Mouse (Mus musculus) forebrain, embryonic 10.5 days (tissue): ENCODE data around the gene Trim38. TPM values are rescaled to one million over a fixed set of nuclear protein-coding genes. Genes with fewer than 3 reads are reported as not detected.
"Not testable (repeated sequence)": the region's sequence is repeated elsewhere in the genome, so short reads cannot be mapped to it uniquely, and the experiment has no call there.

ENCODE experiments used
- DNase-seq: peaks from one replicate; pipeline ENCODE4 v3.0.0-alpha.2; 2017; ENCODE audit warnings: low spot score; ENCODE audit errors: extremely low spot score
- H3K27ac ChIP-seq: fragments of 300-500 bp; sonication (generic); 2 replicates; pipeline ENCODE4 v1.5.1; 2016; ENCODE audit warnings: mild to moderate bottlenecking
- H3K27me3 ChIP-seq: fragments of 300-500 bp; sonication (generic); 2 replicates; pipeline ENCODE4 v1.6.1; 2016; ENCODE audit warnings: mild to moderate bottlenecking; ENCODE audit not compliant: poor library complexity, severe bottlenecking
- H3K36me3 ChIP-seq: fragments of 300-500 bp; sonication (generic); replicated peaks from 2 replicates; pipeline ENCODE4 v1.6.1; 2016; ENCODE audit warnings: mild to moderate bottlenecking, moderate library complexity
- H3K4me1 ChIP-seq: fragments of 300-500 bp; sonication (generic); 2 replicates; pipeline ENCODE4 v1.6.1; 2016
- H3K4me3 ChIP-seq: fragments of 300-500 bp; sonication (generic); 2 replicates; pipeline ENCODE4 v1.5.1; 2016; ENCODE audit warnings: mild to moderate bottlenecking, moderate library complexity
- H3K9me3 ChIP-seq: fragments of 300-500 bp; sonication (generic); 2 replicates; pipeline ENCODE4 v1.6.1; 2016; ENCODE audit warnings: mild to moderate bottlenecking, moderate library complexity
- WGBS: fragments of 180-500 bp; shearing (Covaris S2); methylation state at CpG from one replicate; pipeline ENCODE4 v1.1.7; 2016; 5-methylcytosine and 5-hydroxymethylcytosine counted together
- polyA plus RNA-seq: library from polyadenylated mRNA; unstranded; fragments of >200 nt; fragmentation: Nextera tagmentation; extraction: Ambion mirVana; gene quantifications from 2 replicates; pipeline ENCODE4 v1.2.1, GENCODE M21; 2016

Gene Trim38
- 0.10 and 0.12 TPM in 2 replicates for polyA plus RNA-seq

GRCm38 (mm10) chr13:23769613-23770012, at the start of gene Trim38:
Gene Trim38 (plus strand): TSS chr13:23769913.
- H3K4me3 ChIP-seq, H3K27me3 ChIP-seq: not testable (repeated sequence)
- 79% methylated on average over 2 of the region's 2 CpGs for WGBS

GRCm38 (mm10) chr13:23724239-23724638, 45.5 kb upstream of the Trim38 start:
- no peaks in the 10 kb centered on the region for H3K36me3 ChIP-seq
- peaks cover 4% of the 10 kb centered on the region for H3K4me1 ChIP-seq
- H3K4me3 ChIP-seq, result no peak overlapping the region
- 88% methylated on average over 4 of the region's 4 CpGs for WGBS
- no peaks in the 10 kb centered on the region for H3K27me3 ChIP-seq
- peak; percentile 10 for DNase-seq
- no peaks in the 10 kb centered on the region for H3K9me3 ChIP-seq
- no peak overlapping the region for H3K27ac ChIP-seq

More at GRCm38 (mm10) chr13:23769613-23770012, at the start of gene Trim38:
- not testable (repeated sequence) for H3K36me3 ChIP-seq, H3K9me3 ChIP-seq, DNase-seq, H3K27ac ChIP-seq
- peaks cover 21% of the 10 kb centered on the region for H3K4me1 ChIP-seq

GRCm38 (mm10) chr13:23725213-23725612, 44.5 kb upstream of the Trim38 start:
- DNase-seq, result no peak
- H3K27me3 ChIP-seq, result no peaks in the 10 kb centered on the region
- WGBS, result no CpG with 5 or more reads among the region's 1 CpGs

GRCm38 (mm10) chr13:23728472-23729191, 41.1 kb upstream of the Trim38 start:
- Histone ChIP-seq H3K27me3 (no peaks in the 10 kb centered on the region), H3K4me3 (no peak overlapping the region), H3K27ac (no peak overlapping the region), H3K9me3 (no peaks in the 10 kb centered on the region), H3K36me3 (no peaks in the 10 kb centered on the region), H3K4me1 (peaks cover 4% of the 10 kb centered on the region)
- peak; percentile 11 for DNase-seq
- WGBS, result 89% methylated on average over 18 of the region's 18 CpGs

More at GRCm38 (mm10) chr13:23725213-23725612, 44.5 kb upstream of the Trim38 start:
- Histone ChIP-seq H3K36me3 (no peaks in the 10 kb centered on the region), H3K4me3 (no peak overlapping the region), H3K27ac (peak overlapping the region; percentile 56), H3K9me3 (no peaks in the 10 kb centered on the region), H3K4me1 (peaks cover 4% of the 10 kb centered on the region)

GRCm38 (mm10) chr13:23729192-23729525, 40.6 kb upstream of the Trim38 start:
- WGBS, result 90% methylated on average over 9 of the region's 9 CpGs
- no peaks in the 10 kb centered on the region for H3K9me3 ChIP-seq

GRCm38 (mm10) chr13:23729706-23730105, 40.0 kb upstream of the Trim38 start:
- Histone ChIP-seq H3K4me3 (no peak overlapping the region), H3K27ac (no peak overlapping the region), H3K27me3 (no peaks in the 10 kb centered on the region), H3K36me3 (no peaks in the 10 kb centered on the region), H3K9me3 (no peaks in the 10 kb centered on the region), H3K4me1 (peaks cover 4% of the 10 kb centered on the region)
- 92% methylated on average over 5 of the region's 5 CpGs for WGBS
- peak; percentile 10 for DNase-seq

More at GRCm38 (mm10) chr13:23729192-23729525, 40.6 kb upstream of the Trim38 start:
- H3K27ac ChIP-seq, result no peak overlapping the region
- H3K4me3 ChIP-seq, result no peak overlapping the region
- DNase-seq, result peak; percentile 7
- H3K4me1 ChIP-seq, result peaks cover 4% of the 10 kb centered on the region
- no peaks in the 10 kb centered on the region for H3K36me3 ChIP-seq
- no peaks in the 10 kb centered on the region for H3K27me3 ChIP-seq

GRCm38 (mm10) chr13:23730479-23730878, 39.2 kb upstream of the Trim38 start:
- H3K27me3 ChIP-seq, result no peaks in the 10 kb centered on the region
- DNase-seq, result peak; percentile 10
- H3K36me3 ChIP-seq, result no peaks in the 10 kb centered on the region
- H3K4me3 ChIP-seq, result no peak overlapping the region
- no peak overlapping the region for H3K27ac ChIP-seq
- 74% methylated on average over 8 of the region's 8 CpGs for WGBS
- H3K4me1 ChIP-seq, result no peaks in the 10 kb centered on the region; the same call in 1 of the 2 replicates
- no peaks in the 10 kb centered on the region for H3K9me3 ChIP-seq

GRCm38 (mm10) chr13:23732156-23732804, 37.4 kb upstream of the Trim38 start:
- H3K4me1 ChIP-seq, result no peaks in the 10 kb centered on the region; the same call in 1 of the 2 replicates
- H3K9me3 ChIP-seq, result no peaks in the 10 kb centered on the region
- DNase-seq, result peak; percentile 14
- H3K27me3 ChIP-seq, result no peaks in the 10 kb centered on the region
- no peak overlapping the region for H3K27ac ChIP-seq
- no peaks in the 10 kb centered on the region for H3K36me3 ChIP-seq
- H3K4me3 ChIP-seq, result no peak overlapping the region
- 29% methylated on average over 8 of the region's 8 CpGs for WGBS

- H3K27me3 ChIP-seq, result no peaks in the 10 kb centered on the region
- H3K36me3 ChIP-seq, result no peaks in the 10 kb centered on the region
- WGBS, result 73% methylated on average over 5 of the region's 5 CpGs
- DNase-seq, result no peak
- H3K4me1 ChIP-seq, result peaks cover 31% of the 10 kb centered on the region
- peak overlapping the region; percentile 96 for H3K27ac ChIP-seq
- H3K9me3 ChIP-seq, result no peaks in the 10 kb centered on the region
- no peak overlapping the region for H3K4me3 ChIP-seq
Measured at GRCm38 (mm10) chr13:23737091-23737490, 32.6 kb upstream of the Trim38 start.

- peak overlapping the region; percentile 96 for H3K27ac ChIP-seq
- no peak for DNase-seq
- H3K4me3 ChIP-seq, result peak overlapping the region; percentile 66
- 26% methylated on average over 4 of the region's 4 CpGs for WGBS
- H3K9me3 ChIP-seq, result no peaks in the 10 kb centered on the region
- no peaks in the 10 kb centered on the region for H3K27me3 ChIP-seq
- peaks cover 31% of the 10 kb centered on the region for H3K4me1 ChIP-seq
- no peaks in the 10 kb centered on the region for H3K36me3 ChIP-seq
Measured at GRCm38 (mm10) chr13:23738041-23738440, 31.7 kb upstream of the Trim38 start.

- H3K27me3 ChIP-seq, result no peaks in the 10 kb centered on the region
- peak within 1 kb of the TSS; percentile 66 for H3K4me3 ChIP-seq
- peaks cover 31% of the 10 kb centered on the region for H3K4me1 ChIP-seq
- peak; percentile 91 for DNase-seq
- no peaks in the 10 kb centered on the region for H3K9me3 ChIP-seq
- WGBS, result under 1% methylated on average over 38 of the region's 38 CpGs
- H3K36me3 ChIP-seq, result no peaks in the 10 kb centered on the region
- peak within 1 kb of the TSS; percentile 96 for H3K27ac ChIP-seq
Measured at GRCm38 (mm10) chr13:23738677-23739068, 31.0 kb upstream of the Trim38 start, which contains the start of gene Hist1h1c. Gene Hist1h1c (plus strand): TSS chr13:23738808.

GRCm38 (mm10) chr13:23739069-23739921, 30.4 kb upstream of the Trim38 start:
- Histone ChIP-seq H3K36me3 (no peaks in the 10 kb centered on the region), H3K4me1 (peaks cover 36% of the 10 kb centered on the region), H3K27me3 (no peaks in the 10 kb centered on the region), H3K4me3 (peak overlapping the region; percentile 66), H3K27ac (peak overlapping the region; percentile 96), H3K9me3 (no peaks in the 10 kb centered on the region)
- DNase-seq, result peak; percentile 90
- under 1% methylated on average over 39 of the region's 39 CpGs for WGBS
